Mouse (Mus musculus) brain, adult 2 months (tissue): ENCODE measurements around the gene Clybl.

Experiments
- DNase-seq: peaks from one replicate; pipeline ENCODE4 v3.0.0; 2011; ENCODE audit warnings: low read depth, low spot score

Clybl gene

GRCm38 (mm10) chr14:122359136-122359905, 177.8 kb downstream of the Clybl start:
- DNase-seq, result no peak

GRCm38 (mm10) chr14:122361807-122362206, 180.3 kb downstream of the Clybl start:
- DNase-seq, result no peak

- DNase-seq, result no peak
Measured at GRCm38 (mm10) chr14:122363156-122363555, 181.7 kb downstream of the Clybl start.

- no peak for DNase-seq
Measured at GRCm38 (mm10) chr14:122364026-122364425, 182.5 kb downstream of the Clybl start.

GRCm38 (mm10) chr14:122367252-122367868, 185.9 kb downstream of the Clybl start:
- peak; percentile 80 for DNase-seq

GRCm38 (mm10) chr14:122367882-122368418, 186.4 kb downstream of the Clybl start:
- DNase-seq, result peak; percentile 81

GRCm38 (mm10) chr14:122368501-122368900, 187.0 kb downstream of the Clybl start:
- DNase-seq, result no peak

GRCm38 (mm10) chr14:122371979-122372378, 190.5 kb downstream of the Clybl start:
- no peak for DNase-seq

GRCm38 (mm10) chr14:122373458-122373857, 192.0 kb downstream of the Clybl start:
- no peak for DNase-seq

GRCm38 (mm10) chr14:122374285-122374997, 192.9 kb downstream of the Clybl start:
- no peak for DNase-seq

- DNase-seq, result no peak
Measured at GRCm38 (mm10) chr14:122375070-122375811, 193.7 kb downstream of the Clybl start.

- no peak for DNase-seq
Measured at GRCm38 (mm10) chr14:122376482-122377143, 195.1 kb downstream of the Clybl start.

- no peak for DNase-seq
Measured at GRCm38 (mm10) chr14:122377681-122378080, 196.2 kb downstream of the Clybl start.

- DNase-seq, result no peak
Measured at GRCm38 (mm10) chr14:122379076-122379475, 197.6 kb downstream of the Clybl start.

- no peak for DNase-seq
Measured at GRCm38 (mm10) chr14:122379996-122380395, 198.5 kb downstream of the Clybl start.

- DNase-seq, result peak; percentile 90
Measured at GRCm38 (mm10) chr14:122380896-122381845, 199.7 kb downstream of the Clybl start.

GRCm38 (mm10) chr14:122382281-122382680, 200.8 kb downstream of the Clybl start:
- DNase-seq, result no peak

- DNase-seq, result no peak
Measured at GRCm38 (mm10) chr14:122383931-122384330, 202.4 kb downstream of the Clybl start.

- peak; percentile 91 for DNase-seq
Measured at GRCm38 (mm10) chr14:122384447-122385237, 203.1 kb downstream of the Clybl start.
